Mouse (Mus musculus) lung, postnatal 0 days (tissue): ENCODE measurements at regions not wholly inside any gene's neighbourhood (a gene's known extent, or its start where the extent isn't known, plus 50 kb on each side); places are given as distances from the start of the nearest gene placed in this dataset.

Experiments used
- ATAC-seq: fragments of 200-750 bp; cut with Nextera tagmentation; 2 replicates; pipeline ENCODE4 v1.8.0; 2017; ENCODE audit warnings: moderate library complexity
- DNase-seq: peaks from one replicate; pipeline ENCODE4 v3.0.0-alpha.2; 2016; ENCODE audit warnings: low spot score
- H3K27ac ChIP-seq: fragments of 300-500 bp; sonication (generic); 2 replicates; pipeline ENCODE4 v1.5.1; 2014; ENCODE audit warnings: antibody characterized with exemption, mild to moderate bottlenecking, low read length, mixed read lengths
- H3K27me3 ChIP-seq: fragments of 300-500 bp; sonication (generic); replicated peaks from 2 replicates; pipeline ENCODE4 v1.6.1; 2014; ENCODE audit warnings: low read length, mixed read lengths; ENCODE audit not compliant: insufficient read depth
- H3K36me3 ChIP-seq: fragments of 300-500 bp; sonication (generic); 2 replicates; pipeline ENCODE4 v1.6.1; 2014; ENCODE audit warnings: low read length, mixed read lengths; ENCODE audit not compliant: insufficient read depth
- H3K4me1 ChIP-seq: fragments of 300-500 bp; sonication (generic); 2 replicates; pipeline ENCODE4 v1.6.1; 2014; ENCODE audit warnings: antibody characterized with exemption, low read depth, low read length, mixed read lengths; ENCODE audit not compliant: insufficient read depth
- H3K4me2 ChIP-seq: fragments of 300-500 bp; sonication (generic); replicated peaks from 2 replicates; pipeline ENCODE4 v1.6.1; 2014; ENCODE audit warnings: low read depth, mild to moderate bottlenecking, low read length, moderate library complexity, mixed read lengths
- H3K4me3 ChIP-seq: fragments of 300-500 bp; sonication (generic); 2 replicates; pipeline ENCODE4 v1.5.1; 2014; ENCODE audit warnings: low read depth, low read length
- H3K9ac ChIP-seq: fragments of 300-500 bp; sonication (generic); replicated peaks from 2 replicates; pipeline ENCODE4 v1.6.1; 2014; ENCODE audit warnings: low read depth, mild to moderate bottlenecking
- H3K9me3 ChIP-seq: fragments of 300-500 bp; sonication (generic); 2 replicates; pipeline ENCODE4 v1.6.1; 2016; ENCODE audit warnings: low read length, mixed read lengths
- CTCF ChIP-seq: IDR thresholded peaks from 2 replicates; pipeline ENCODE4 v1.5.1; 2016; ENCODE audit warnings: antibody characterized with exemption, mild to moderate bottlenecking
- EP300 ChIP-seq: IDR thresholded peaks from 2 replicates; pipeline ENCODE4 v1.6.1; 2016; ENCODE audit warnings: antibody characterized with exemption, mild to moderate bottlenecking, control low read depth
- WGBS: fragments of 180-500 bp; shearing (Covaris S2); extraction: QIAGEN DNeasy Blood & Tissue Kit; methylation state at CpG from one replicate; pipeline ENCODE4 v1.1.7; 2014; 5-methylcytosine and 5-hydroxymethylcytosine counted together

DNA sequence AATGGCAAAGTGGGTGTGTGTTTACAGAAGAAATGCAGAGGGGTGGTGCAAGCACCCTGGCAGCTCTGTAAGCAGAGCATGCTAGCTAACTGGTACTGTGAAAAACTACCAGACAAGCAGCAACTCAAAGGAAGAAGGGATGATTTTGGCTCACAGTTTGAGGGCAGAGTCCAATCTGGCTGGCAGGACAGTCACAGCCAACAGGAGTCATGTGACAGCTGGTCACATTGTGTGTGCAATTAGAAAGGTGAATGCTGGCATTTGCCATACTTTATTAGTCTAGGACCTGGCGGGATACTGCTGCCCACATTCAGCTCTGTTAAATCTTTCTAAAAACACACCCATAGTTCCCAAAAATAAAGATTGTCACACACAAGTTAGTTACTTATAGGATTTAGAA, 566.4 kb downstream of the Hs3st4 start:
- DNase-seq = no peak
- 71% methylated on average over 1 of the region's 1 CpGs for WGBS
- H3K27ac ChIP-seq = no peak overlapping the region

DNA sequence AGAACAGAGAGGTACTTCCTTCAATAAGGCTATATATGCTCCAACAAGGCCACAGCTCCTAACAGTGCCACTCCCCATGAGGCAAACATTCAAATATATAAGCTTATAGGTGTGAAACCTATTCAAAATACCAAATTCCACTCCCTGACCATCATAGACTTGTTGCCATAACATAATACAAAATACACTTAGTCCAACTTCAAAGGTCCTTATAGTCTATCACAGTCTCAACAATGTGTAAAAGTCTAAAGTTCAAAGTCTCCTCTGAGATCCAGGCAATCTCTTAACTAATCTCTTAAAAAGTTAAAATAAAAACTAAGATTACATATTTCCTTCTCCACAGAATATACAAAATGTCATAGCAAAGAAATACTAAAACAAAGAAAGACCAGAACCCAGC, 574.5 kb downstream of the Hs3st4 start:
- Histone ChIP-seq H3K36me3 (no peaks in the 10 kb centered on the region), H3K4me3 (no peak overlapping the region), H3K9ac (no peak overlapping the region), H3K27ac (no peak overlapping the region), H3K27me3 (no peaks in the 10 kb centered on the region), H3K4me2 (no peak overlapping the region), H3K9me3 (no peaks in the 10 kb centered on the region), H3K4me1 (no peaks in the 10 kb centered on the region)
- ATAC-seq (no peak), DNase-seq (no peak)
- TF ChIP-seq EP300 (no peak), CTCF (no peak)

More for the DNA sequence above, 566.4 kb downstream of the Hs3st4 start:
- Histone ChIP-seq H3K9ac (no peak overlapping the region), H3K4me3 (no peak overlapping the region), H3K4me1 (no peaks in the 10 kb centered on the region), H3K36me3 (no peaks in the 10 kb centered on the region), H3K4me2 (no peak overlapping the region), H3K27me3 (no peaks in the 10 kb centered on the region), H3K9me3 (no peaks in the 10 kb centered on the region)
- TF ChIP-seq CTCF = no peak
- TF ChIP-seq EP300 = no peak
- no peak for ATAC-seq

DNA sequence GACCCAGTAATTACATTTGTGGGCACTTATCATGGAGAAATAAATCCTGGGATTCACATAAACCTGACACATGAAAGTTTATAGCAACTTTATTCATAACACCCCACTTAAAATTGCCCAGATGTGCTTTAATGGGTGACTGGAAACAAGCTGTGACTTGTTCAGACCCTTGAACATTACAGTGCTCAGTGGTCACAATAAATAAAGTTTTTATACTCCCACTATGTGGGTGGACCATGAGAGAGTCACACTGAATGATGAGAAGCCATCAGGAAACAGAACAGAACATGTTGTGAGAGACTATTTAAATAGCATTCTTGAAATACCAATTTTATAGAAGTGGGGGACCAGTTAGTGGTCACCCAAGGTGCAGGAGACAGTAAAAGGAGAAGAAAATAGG, 588.1 kb downstream of the Hs3st4 start:
- TF ChIP-seq EP300 (no peak), CTCF (no peak)
- H3K9me3 ChIP-seq = no peaks in the 10 kb centered on the region
- no peak overlapping the region for H3K27ac ChIP-seq
- H3K4me2 ChIP-seq = no peak overlapping the region
- no peak for ATAC-seq
- no peak for DNase-seq
- no peak overlapping the region for H3K9ac ChIP-seq
- no peak overlapping the region for H3K4me3 ChIP-seq
- no peaks in the 10 kb centered on the region for H3K4me1 ChIP-seq
- no peaks in the 10 kb centered on the region for H3K27me3 ChIP-seq
- no peaks in the 10 kb centered on the region for H3K36me3 ChIP-seq

DNA sequence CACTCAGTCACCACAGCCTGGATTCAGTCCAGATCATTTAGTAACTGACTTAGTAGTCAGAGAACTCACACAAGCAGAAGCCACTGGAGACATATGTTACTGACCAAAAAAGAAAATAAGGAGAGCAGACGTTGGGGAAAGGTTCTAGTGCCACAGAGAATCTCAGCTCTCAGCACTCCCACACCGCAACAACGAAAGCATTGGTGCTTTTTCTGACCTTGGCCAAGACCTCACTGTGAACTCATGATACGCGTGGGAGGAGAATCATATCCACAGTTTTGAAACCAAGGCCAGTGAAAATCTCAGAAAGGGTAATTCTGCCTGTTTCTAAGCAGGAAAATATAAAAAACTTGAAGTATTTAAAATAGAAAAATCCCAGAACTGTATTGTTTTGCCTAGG, 591.0 kb downstream of the Hs3st4 start:
- H3K4me3 ChIP-seq = no peak overlapping the region
- no peaks in the 10 kb centered on the region for H3K4me1 ChIP-seq
- H3K36me3 ChIP-seq = no peaks in the 10 kb centered on the region
- no peaks in the 10 kb centered on the region for H3K9me3 ChIP-seq
- no peak overlapping the region for H3K4me2 ChIP-seq
- WGBS = 75% methylated on average over 5 of the region's 5 CpGs
- no peaks in the 10 kb centered on the region for H3K27me3 ChIP-seq
- no peak overlapping the region for H3K9ac ChIP-seq
- DNase-seq (no peak), ATAC-seq (no peak)
- no peak for TF ChIP-seq CTCF
- no peak for TF ChIP-seq EP300
- no peak overlapping the region for H3K27ac ChIP-seq

DNA sequence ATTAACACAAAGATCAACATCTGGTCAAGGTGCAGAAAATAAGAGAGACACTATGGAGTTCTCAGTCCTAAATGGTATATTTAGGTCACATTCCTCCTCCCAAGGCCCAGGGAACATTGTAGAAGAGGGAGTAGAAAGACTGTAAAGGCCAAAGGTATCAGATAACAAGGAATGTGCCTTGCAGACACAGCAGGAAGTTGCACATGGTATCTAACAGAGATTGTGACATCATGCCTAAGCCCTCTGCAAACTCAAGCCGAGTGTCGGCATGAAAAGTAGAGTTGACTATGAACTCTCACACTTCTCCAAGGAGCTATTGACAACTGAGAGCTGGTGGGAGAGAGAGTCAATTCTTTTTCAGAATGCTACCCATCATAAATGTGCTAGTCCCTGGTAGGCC, 598.7 kb downstream of the Hs3st4 start:
- no peak for TF ChIP-seq EP300
- TF ChIP-seq CTCF = no peak
- H3K27me3 ChIP-seq = no peaks in the 10 kb centered on the region
- no peak overlapping the region for H3K27ac ChIP-seq
- no peaks in the 10 kb centered on the region for H3K4me1 ChIP-seq
- ATAC-seq = no peak
- WGBS = 49% methylated on average over 2 of the region's 2 CpGs
- DNase-seq = no peak
- H3K4me2 ChIP-seq = no peak overlapping the region
- H3K4me3 ChIP-seq = no peak overlapping the region
- no peak overlapping the region for H3K9ac ChIP-seq
- H3K9me3 ChIP-seq = no peaks in the 10 kb centered on the region
- H3K36me3 ChIP-seq = no peaks in the 10 kb centered on the region

DNA sequence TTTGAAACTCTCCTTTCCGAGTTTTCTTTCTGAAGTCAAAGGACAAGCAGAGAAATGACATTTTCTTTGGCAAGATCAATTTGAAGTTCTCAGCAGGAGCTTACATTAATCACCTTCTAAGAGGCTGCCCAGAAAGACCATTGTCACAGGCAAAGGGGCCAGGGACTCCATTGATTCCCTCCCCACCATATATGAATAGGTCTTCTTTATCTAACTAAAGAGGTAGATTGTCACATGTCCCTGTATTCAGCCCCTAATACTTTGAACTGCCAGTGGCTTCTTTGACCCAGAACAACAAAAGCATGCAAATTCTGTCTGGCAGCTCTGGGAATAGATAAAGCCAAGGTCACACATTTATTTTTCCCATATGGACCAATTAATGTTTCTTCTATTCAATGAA, 602.6 kb downstream of the Hs3st4 start:
- Histone ChIP-seq H3K9ac (no peak overlapping the region), H3K4me2 (no peak overlapping the region), H3K27me3 (no peaks in the 10 kb centered on the region), H3K4me3 (no peak overlapping the region), H3K9me3 (no peaks in the 10 kb centered on the region), H3K27ac (no peak overlapping the region), H3K36me3 (no peaks in the 10 kb centered on the region), H3K4me1 (no peaks in the 10 kb centered on the region)
- DNase-seq (no peak), ATAC-seq (no peak)
- TF ChIP-seq EP300 = no peak
- no peak for TF ChIP-seq CTCF
- WGBS = 50% methylated on average over 1 of the region's 1 CpGs

DNA sequence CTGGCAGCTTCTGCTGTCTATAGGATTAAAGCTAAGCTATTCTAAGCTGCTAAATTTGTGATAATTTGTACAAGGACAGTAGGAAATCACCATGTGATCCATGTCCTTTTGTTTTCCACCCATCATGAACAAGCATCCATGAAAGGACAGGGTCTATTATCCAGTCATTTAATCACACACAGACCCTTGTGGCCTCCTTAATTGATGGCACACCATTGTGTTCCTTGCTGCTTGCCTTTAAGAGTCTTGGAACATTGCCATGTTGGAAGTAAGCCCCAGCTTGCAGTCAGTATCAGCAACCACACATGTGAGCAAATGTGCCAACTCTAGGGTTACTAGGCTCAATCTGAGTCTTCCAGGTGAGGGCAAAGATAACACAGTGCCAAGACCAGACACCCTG, 608.7 kb downstream of the Hs3st4 start:
- ATAC-seq (no peak), DNase-seq (no peak)

More for the DNA sequence above, 608.7 kb downstream of the Hs3st4 start:
- H3K4me1 ChIP-seq = no peaks in the 10 kb centered on the region
- H3K4me2 ChIP-seq = no peak overlapping the region
- no peaks in the 10 kb centered on the region for H3K36me3 ChIP-seq
- no peaks in the 10 kb centered on the region for H3K9me3 ChIP-seq
- H3K9ac ChIP-seq = no peak overlapping the region
- H3K27ac ChIP-seq = no peak overlapping the region
- H3K4me3 ChIP-seq = no peak overlapping the region
- no peak for TF ChIP-seq CTCF
- TF ChIP-seq EP300 = no peak
- H3K27me3 ChIP-seq = no peaks in the 10 kb centered on the region
